Mouse (Mus musculus): ENCODE data around the gene Palmd.

Palmd gene

GRCm38 (mm10) chr3:116891436-116892205 lies 77.2 kb downstream of the Palmd start:
- DNase-seq = no peak

- no peak for DNase-seq
Observed at GRCm38 (mm10) chr3:116890576-116890975, 78.2 kb downstream of the Palmd start.

GRCm38 (mm10) chr3:116889358-116889757 lies 79.4 kb downstream of the Palmd start:
- DNase-seq = no peak

GRCm38 (mm10) chr3:116884941-116885340 lies 83.8 kb downstream of the Palmd start:
- DNase-seq = no peak

- no peak for DNase-seq
Observed at GRCm38 (mm10) chr3:116882221-116882960, 86.4 kb downstream of the Palmd start.

GRCm38 (mm10) chr3:116870372-116870771 lies 98.4 kb downstream of the Palmd start:
- no peak for DNase-seq
